Mouse (Mus musculus): ENCODE measurements around the gene Psma6.
"Not testable (repeated sequence)": the region's sequence is repeated elsewhere in the genome, so short reads cannot be mapped to it uniquely, and the experiment has no call there.

Psma6 gene

DNA sequence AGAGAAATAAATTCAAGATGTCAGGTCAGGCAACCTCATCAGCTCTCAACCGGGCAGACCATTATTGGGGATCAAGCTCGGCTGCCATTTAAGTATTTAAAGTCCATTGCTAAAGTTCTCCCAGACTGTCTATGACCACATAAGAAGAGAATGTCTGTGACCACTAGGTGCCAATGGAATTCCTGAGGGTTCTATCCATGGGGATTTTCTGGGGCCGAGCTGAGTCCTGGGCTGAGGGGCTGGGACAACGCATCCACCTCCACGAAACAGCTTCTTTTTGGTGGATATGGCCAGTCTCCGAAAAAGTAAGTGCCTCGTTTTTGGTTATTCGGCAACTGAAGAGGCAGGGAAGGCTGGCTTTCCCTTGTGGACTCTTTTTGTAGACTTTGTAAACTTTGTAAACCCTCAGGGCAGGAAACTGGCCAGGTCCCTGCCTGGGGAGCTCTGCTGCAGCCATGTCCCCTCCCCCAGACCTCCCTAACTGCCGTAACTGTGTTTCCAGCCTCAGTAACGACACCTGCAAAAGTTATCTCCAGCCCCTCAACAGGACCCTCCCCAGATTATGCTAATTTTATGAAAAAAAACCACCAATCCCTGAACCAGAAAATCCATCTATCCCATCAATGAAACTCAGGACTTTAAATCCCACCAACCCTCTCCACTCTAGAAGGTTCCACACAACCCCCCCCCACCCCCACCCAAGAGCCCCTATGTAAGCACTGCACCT lies at the start of gene Psma6:
Psma6 (plus strand) TSS at position 200 of the 727 bp plus-strand sequence.
- DNase-seq (ENCODE audit: extremely low spot score, low read depth, low spot score) = no peak

- DNase-seq (ENCODE audit: extremely low spot score, low read depth, low spot score) = not testable (repeated sequence)
These were observed 45.5 kb upstream of the Psma6 start for GRCm38 (mm10) chr12:55338490-55338889.

DNA sequence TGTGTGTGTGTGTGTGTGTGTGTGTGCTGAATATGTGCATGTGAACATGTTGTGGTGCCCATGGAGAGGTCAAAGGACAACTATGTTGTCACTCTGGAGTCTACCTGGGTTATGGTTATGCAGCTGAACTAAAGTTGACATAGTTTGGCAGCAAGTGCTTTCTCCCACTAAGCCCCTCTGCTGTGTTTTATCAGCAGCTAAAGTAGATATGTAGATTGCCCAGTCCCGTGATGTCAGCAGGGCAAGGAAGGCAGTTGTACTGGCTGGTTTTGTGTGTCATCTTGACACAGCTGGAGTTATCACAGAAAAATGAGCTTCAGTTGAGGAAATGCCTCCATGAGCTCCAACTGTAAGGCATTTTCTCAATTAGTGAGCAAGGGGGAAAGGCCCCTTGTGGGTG lies 41.0 kb upstream of the Psma6 start:
- DNase-seq (ENCODE audit: extremely low spot score, low read depth, low spot score) = not testable (repeated sequence)

- no peak for DNase-seq (ENCODE audit: extremely low spot score, low read depth, low spot score)
These were observed 40.0 kb upstream of the Psma6 start for GRCm38 (mm10) chr12:55343998-55344397.

GRCm38 (mm10) chr12:55344583-55344982 lies 39.4 kb upstream of the Psma6 start:
- DNase-seq (ENCODE audit: extremely low spot score, low read depth, low spot score) = no peak

- DNase-seq (ENCODE audit: extremely low spot score, low read depth, low spot score) = no peak
These were observed 30.6 kb upstream of the Psma6 start for GRCm38 (mm10) chr12:55353423-55353822.

DNA sequence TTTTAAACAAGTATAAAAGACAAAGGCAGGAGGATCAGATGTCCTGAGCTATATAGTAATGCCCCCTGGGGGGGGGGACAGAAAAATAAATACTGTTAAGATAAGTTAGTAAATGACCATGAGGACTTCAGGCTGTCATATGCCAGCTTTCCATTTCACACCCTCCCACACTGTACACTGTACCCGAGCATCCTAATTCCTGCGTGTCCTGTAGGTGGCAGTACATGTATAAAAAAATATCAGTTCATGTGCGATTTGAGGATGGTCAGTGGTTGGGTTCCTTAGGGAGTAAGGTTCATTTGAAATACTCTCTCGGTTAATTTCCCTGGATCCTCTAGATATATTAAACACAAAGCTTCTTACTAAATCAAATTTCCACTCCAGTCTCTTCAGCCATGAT lies 29.1 kb upstream of the Psma6 start:
- DNase-seq (ENCODE audit: extremely low spot score, low read depth, low spot score) = peak; percentile 5

GRCm38 (mm10) chr12:55357303-55357702 lies 26.7 kb upstream of the Psma6 start:
- no peak for DNase-seq (ENCODE audit: extremely low spot score, low read depth, low spot score)

DNA sequence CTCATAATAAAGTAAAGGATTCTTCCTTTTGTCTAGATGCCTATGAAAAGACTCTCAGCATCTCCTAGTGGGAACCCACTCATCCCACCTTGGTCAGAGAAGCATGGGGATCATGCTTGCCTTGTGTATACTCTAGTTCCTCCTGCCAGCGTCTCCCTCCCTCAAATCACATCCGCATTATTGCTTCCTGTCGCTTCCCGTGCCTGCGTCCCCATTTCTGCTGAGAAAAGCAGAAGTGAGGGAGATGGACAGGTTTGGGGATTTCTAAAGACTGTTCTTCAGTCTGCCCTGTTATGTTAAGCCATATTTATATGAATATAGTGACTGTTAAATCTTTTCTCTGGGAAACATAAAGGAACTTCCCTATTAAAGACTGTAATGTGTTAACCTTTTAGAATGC lies 23.1 kb upstream of the Psma6 start:
- no peak for DNase-seq (ENCODE audit: extremely low spot score, low read depth, low spot score)

DNA sequence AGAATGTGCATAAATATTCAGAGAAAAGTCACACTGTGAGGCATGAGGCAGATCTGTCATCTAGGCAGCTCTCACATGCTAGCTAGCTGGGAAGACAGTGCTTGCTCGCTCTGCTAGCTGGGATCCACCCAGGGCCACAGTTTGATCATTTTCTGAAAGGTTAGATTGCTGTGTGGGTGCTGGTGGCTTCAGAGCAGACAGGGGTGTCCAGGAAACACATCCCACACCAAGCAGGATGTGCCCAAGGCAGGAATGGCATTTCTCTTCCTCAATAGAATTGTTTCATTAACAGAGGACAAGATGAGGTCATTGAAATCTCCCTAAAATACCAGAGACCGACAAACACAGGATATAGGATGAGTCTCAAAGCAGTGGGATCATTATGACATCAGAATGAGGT lies 18.9 kb upstream of the Psma6 start:
- no peak for DNase-seq (ENCODE audit: extremely low spot score, low read depth, low spot score)

DNA sequence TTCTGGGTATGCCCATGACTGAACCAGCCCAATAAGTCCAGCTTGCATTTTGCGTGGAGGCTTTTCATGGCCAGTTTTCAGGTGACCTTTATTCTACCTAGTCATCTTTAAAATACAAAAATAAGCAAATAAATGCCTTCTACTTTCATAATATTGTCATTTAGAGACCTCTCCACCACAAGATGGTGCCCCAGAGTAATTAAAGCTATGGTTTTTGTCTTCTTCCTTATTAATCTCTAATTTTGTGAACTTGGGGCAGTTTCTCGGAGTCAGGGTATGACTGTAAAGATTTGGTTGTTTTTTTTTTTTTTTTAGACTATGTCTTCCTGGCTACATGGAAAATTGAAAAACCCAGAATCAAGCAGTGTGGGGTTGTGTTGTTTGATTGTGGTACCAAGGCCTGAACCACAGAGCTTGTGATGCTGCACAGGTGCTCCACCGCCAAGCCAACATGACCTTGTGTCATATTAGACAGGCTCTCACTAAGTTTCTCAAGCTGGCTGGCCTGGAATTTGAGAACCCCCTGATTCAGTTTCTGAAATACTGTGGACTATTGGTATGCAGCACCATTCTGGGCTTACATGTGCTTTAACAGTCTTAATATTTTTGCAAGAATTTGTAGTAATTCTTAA lies 11.5 kb upstream of the Psma6 start:
- DNase-seq (ENCODE audit: extremely low spot score, low read depth, low spot score) = no peak

GRCm38 (mm10) chr12:55376956-55377609 lies 6.9 kb upstream of the Psma6 start:
- DNase-seq (ENCODE audit: extremely low spot score, low read depth, low spot score) = no peak

DNA sequence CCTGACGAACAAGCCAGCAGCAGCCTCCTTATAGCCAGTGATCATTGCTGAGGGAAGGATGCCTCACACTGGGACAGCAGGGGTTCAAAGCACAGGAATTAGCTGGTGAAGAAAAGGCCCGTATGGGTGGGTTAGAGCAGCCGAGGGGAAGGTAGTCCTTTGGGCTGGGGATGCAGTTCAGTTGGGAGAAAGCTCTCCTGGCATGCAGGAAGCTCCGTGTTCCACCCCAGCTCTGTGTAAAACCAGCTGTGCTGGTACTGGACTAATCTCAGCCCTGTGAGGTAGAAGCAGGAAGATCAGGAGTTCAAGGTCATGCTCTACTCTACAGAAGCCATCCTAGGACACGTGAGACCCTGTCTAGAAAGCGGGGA lies 6.4 kb upstream of the Psma6 start:
- DNase-seq (ENCODE audit: extremely low spot score, low read depth, low spot score) = no peak

DNA sequence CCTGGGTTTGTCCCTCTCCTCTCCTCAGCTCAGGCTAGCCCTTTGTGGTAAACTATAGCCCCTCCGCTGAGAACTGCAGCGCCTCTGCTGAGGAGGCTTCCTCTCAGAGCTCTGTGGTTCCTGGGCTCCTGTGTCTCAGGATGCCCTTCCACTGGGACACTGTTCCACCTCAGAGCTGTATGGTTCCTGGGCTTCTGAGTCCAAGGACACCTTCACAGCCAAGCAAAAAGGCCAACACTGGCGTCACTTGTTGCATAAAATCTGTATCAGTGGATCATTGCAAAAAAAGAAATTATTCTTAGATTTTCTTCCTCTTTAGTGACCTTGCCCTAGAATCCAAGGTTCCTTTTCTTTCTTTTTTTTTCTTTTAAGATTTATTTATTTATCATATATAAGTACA lies 804 bp downstream of the Psma6 start:
- no peak for DNase-seq (ENCODE audit: extremely low spot score, low read depth, low spot score)

DNA sequence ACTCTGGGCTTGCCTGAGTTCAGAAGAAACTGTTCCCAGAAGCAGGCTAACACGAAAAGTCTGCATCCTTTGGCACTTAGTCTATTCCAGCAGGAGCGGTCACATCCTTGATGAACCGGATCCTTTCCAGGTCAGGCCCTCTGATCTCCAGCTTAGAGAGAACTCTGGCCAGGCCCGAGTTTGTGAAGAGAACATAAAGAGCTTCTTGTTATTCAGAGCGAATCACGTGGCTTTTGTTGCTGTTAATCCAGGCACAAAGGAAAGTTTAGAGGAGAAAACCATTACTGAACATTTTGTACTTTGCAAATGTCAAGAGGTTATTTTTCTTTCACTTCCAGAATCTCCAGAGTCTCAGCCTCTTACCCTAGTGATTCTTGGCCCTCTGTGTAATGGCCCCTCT lies 1.9 kb downstream of the Psma6 start:
- DNase-seq (ENCODE audit: extremely low spot score, low read depth, low spot score) = no peak

DNA sequence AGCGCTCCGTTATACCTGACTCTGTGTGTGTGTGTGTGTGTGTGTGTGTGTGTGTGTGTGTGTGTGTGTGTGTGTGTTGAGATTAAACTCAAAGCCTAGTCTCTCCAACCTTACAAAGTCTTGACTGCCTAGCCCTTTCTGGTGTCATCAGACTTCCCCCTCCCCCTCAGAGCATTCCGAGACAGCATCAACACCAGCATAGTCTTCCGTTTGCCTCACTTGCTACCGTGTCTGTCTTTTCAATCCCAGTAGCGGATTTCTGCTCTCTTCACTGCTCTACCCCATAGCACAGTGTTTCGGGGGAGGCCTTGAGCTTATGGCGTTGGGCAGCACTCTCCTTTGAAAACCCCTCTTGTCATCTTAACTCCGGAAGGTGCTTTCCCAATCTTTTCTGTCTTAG lies 2.4 kb downstream of the Psma6 start:
- DNase-seq (ENCODE audit: extremely low spot score, low read depth, low spot score) = no peak

DNA sequence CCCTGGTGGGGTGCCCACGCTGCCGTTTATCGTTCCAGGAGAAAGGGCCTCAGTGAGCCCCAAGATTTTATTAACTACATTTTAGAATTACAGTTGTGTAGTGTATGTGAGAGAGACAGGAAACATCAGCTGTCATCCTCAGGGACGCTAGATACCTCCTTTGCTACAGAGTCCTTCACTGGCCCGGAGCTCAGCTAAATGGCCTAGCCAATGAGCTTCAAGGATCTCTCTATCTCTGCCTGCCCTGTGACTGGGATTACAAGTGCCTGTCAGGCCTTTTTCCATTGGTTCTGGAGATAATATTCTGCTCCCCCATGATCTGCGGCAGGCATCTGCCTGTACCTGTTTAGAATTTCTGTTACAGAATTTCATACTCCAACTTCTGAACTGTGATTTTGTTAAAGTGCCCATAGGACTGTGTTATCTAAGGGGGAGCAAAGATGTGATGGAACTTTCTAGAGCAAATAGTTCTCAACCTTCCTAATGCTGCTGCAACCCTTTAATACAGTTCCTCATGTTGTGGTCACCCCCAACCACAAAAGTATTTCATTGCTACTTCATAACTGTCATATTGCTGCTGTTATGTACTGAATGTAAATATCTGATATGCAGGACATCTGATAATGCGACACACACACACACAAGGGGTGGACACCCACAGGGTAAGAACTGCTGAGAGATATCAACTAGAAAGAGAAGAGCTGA lies 3.2 kb downstream of the Psma6 start:
- no peak for DNase-seq (ENCODE audit: extremely low spot score, low read depth, low spot score)

DNA sequence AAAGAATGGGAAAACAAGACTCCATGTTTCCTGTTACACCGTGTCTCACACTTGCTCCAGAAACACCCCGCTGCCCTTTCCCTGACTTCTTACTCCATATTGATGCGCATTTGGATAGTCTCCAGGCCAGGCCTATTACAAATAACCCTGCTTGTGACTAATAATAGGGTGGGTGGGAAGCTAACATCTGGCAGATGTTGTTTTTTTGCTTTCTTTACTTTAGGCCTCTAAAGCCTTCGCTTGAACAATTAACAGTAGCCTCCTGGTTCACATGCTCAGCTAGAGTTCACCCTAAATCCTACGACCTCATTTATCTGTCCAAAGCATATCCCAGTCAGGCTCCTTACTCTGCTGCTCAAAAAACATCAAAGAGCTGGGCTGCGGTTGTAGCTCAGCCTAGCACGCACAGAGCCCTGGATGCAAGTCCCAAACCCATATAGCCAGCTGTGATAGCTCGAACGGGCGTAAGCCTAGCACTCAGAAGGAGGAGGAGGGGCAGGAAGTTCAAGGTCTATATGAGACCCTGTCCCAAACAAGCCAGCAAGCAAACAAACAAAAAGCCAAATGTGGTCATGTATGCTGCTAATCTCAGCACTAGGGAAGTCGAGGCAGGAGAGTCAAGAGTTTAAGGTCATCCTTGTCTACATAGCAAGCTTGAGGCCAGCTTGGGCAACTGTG lies 3.9 kb downstream of the Psma6 start:
- DNase-seq (ENCODE audit: extremely low spot score, low read depth, low spot score) = no peak

DNA sequence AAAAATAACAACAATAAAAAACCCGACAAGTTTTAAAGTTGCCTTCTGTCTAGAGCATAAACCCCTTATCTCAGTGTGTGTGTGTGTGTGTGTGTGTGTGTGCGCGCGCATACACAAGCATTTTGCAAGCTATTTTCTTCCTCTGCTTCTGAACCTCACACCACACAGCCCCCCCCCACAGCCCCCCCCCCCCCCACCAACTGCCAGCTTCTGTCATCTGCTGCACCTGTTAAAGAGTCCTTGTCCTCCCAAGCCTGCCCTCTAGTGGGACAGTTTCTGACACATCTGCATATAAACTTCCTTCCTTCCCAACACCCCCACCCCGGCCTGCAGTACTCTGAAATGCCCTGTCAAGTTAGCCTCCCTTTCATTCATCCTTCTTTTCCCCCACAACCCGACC lies 4.5 kb downstream of the Psma6 start:
- no peak for DNase-seq (ENCODE audit: extremely low spot score, low read depth, low spot score)

- no peak for DNase-seq (ENCODE audit: extremely low spot score, low read depth, low spot score)
These were observed 5.4 kb downstream of the Psma6 start for GRCm38 (mm10) chr12:55389132-55390081.

Data from hindlimb bud, embryonic 11.5 days (tissue).